Comparison of ENCODE assay signal across 24 mouse cellular contexts in the genomic region with DNA sequence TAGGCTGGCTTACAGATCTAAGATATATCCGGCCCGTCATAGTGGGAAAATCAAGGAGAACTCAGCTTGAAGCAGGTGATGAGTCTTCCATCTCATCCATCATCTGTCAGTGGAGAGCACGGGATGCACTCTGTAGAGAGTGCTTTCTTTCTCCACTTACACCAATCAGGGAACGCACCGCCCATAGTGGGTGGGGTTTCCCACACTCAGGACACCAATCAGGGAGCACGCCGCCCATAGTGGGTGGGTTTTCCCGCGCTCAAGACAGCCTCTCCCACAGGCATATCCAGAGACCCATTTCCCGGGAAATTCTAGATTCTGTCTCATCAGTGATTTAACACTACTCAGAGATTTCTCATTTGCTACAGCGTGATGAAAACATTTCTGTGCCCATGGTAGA.
"Had no signal": no experiment of that assay in that cellular context is flagged by ENCODE, and none has a peak within 500 bp of the region (broad histone marks: within the 10 kb centered on the region; RNA-seq: fewer than 3 reads in every experiment).

No protein-coding gene starts in this region.

- H3K9me3 ChIP-seq: embryonic facial prominence, embryonic 10.5 days; embryonic facial prominence, embryonic 12.5 days; embryonic facial prominence, embryonic 13.5 days; embryonic facial prominence, embryonic 15.5 days; forebrain, embryonic 10.5 days; forebrain, embryonic 12.5 days; forebrain, embryonic 13.5 days; forebrain, embryonic 15.5 days had no signal

- DNase-seq: cerebellum, adult 9-11 months; cerebellum, postnatal 10 days; cerebellum, postnatal 14 days; cerebellum, postnatal 25 days; cerebellum, postnatal 36 days; embryo, embryonic 11 days; forebrain, postnatal 0 days; gastrocnemius, adult 2 months; gastrocnemius, postnatal 10 days; gastrocnemius, postnatal 14 days; gastrocnemius, postnatal 25 days; gastrocnemius, postnatal 36 days; heart, adult 11 months; heart, adult 18-20 months; heart, adult 2 months had no signal

- H3K4me3 ChIP-seq: embryonic facial prominence, embryonic 10.5 days; embryonic facial prominence, embryonic 12.5 days; embryonic facial prominence, embryonic 13.5 days; embryonic facial prominence, embryonic 15.5 days; erythroblast, embryonic 14.5 days; forebrain, embryonic 10.5 days; forebrain, embryonic 12.5 days; forebrain, embryonic 13.5 days; forebrain, embryonic 15.5 days; gastrocnemius, adult 2 months; heart, adult 2 months had no signal

- H3K9ac ChIP-seq: embryonic facial prominence, embryonic 12.5 days; embryonic facial prominence, embryonic 13.5 days; embryonic facial prominence, embryonic 15.5 days; forebrain, embryonic 12.5 days; forebrain, embryonic 13.5 days; forebrain, embryonic 15.5 days; forebrain, postnatal 0 days had no signal

- H3K27ac ChIP-seq: embryonic facial prominence, embryonic 10.5 days; embryonic facial prominence, embryonic 12.5 days; embryonic facial prominence, embryonic 13.5 days; embryonic facial prominence, embryonic 15.5 days; forebrain, embryonic 12.5 days; forebrain, embryonic 13.5 days; forebrain, embryonic 15.5 days; gastrocnemius, adult 2 months; heart, adult 2 months had no signal

- H3K36me3 ChIP-seq: embryonic facial prominence, embryonic 10.5 days; embryonic facial prominence, embryonic 12.5 days; embryonic facial prominence, embryonic 13.5 days; embryonic facial prominence, embryonic 15.5 days; forebrain, embryonic 10.5 days; forebrain, embryonic 12.5 days; forebrain, embryonic 15.5 days had no signal

- H3K4me1 ChIP-seq: embryonic facial prominence, embryonic 10.5 days; embryonic facial prominence, embryonic 12.5 days; embryonic facial prominence, embryonic 13.5 days; embryonic facial prominence, embryonic 15.5 days; forebrain, embryonic 10.5 days; forebrain, embryonic 12.5 days had no signal
